Mouse (Mus musculus) megakaryocyte progenitor cell, adult 5-6 weeks (primary cell): ENCODE results near the gene Abt1. TPM values are rescaled to one million over a fixed set of nuclear protein-coding genes. Genes with fewer than 3 reads are reported as not detected.

Experiments
- ATAC-seq: replicated peaks from 2 replicates; pipeline ENCODE4 v1.8.0; 2016; ENCODE audit warnings: mild to moderate bottlenecking, moderate TSS enrichment, inconsistent platforms; ENCODE audit not compliant: poor library complexity
- total RNA-seq, 2 experiments: library from RNA; stranded (forward) in 1 of 2; stranded (reverse) in 1 of 2; fragments of 157-497, 149-512 nt in 1 of 2; fragments of 200-1000 nt in 1 of 2; gene quantifications; 2 replicates each; pipeline versions ENCODE4 v1.2.3 to v1.2.4; 2015 to 2017

Abt1 gene
- total RNA-seq, 2 experiments from 2014 or later: 7.4 to 11.0 TPM

GRCm38 (mm10) chr13:23424494-23425325 lies 1.0 kb upstream of the Abt1 start:
- ATAC-seq: peak; percentile 80

- no peak; the same call in 1 of the 2 replicates for ATAC-seq
Measured at GRCm38 (mm10) chr13:23424052-23424380, 350 bp upstream of the Abt1 start.

GRCm38 (mm10) chr13:23422351-23422750 lies 1.3 kb downstream of the Abt1 start:
- no peak for ATAC-seq

GRCm38 (mm10) chr13:23412630-23413521 lies 10.8 kb downstream of the Abt1 start:
- peak; percentile 77 for ATAC-seq

- peak; percentile 40 for ATAC-seq
Measured at GRCm38 (mm10) chr13:23412211-23412629, 11.4 kb downstream of the Abt1 start.

- peak; percentile 51 for ATAC-seq
Measured at GRCm38 (mm10) chr13:23411311-23412210, 12.1 kb downstream of the Abt1 start.

GRCm38 (mm10) chr13:23410632-23411031 lies 13.0 kb downstream of the Abt1 start:
- ATAC-seq: no peak

GRCm38 (mm10) chr13:23402626-23403025 lies 21.0 kb downstream of the Abt1 start:
- no peak for ATAC-seq

- peak; percentile 89 for ATAC-seq
Measured at GRCm38 (mm10) chr13:23401683-23402527, 21.8 kb downstream of the Abt1 start.

GRCm38 (mm10) chr13:23400771-23401682 lies 22.6 kb downstream of the Abt1 start:
- ATAC-seq: peak; percentile 27; the same call in 1 of the 2 replicates

- ATAC-seq: peak; percentile 16
Measured at GRCm38 (mm10) chr13:23396913-23397312, 26.8 kb downstream of the Abt1 start.

GRCm38 (mm10) chr13:23396246-23396703 lies 27.4 kb downstream of the Abt1 start:
- ATAC-seq: peak; percentile 20; the same call in 1 of the 2 replicates

- ATAC-seq: no peak
Measured at GRCm38 (mm10) chr13:23395301-23396245, 28.1 kb downstream of the Abt1 start.

- no peak for ATAC-seq
Measured at GRCm38 (mm10) chr13:23387548-23387947, 36.1 kb downstream of the Abt1 start.

- ATAC-seq: no peak
Measured at GRCm38 (mm10) chr13:23383127-23383526, 40.5 kb downstream of the Abt1 start.

GRCm38 (mm10) chr13:23372433-23372832 lies 51.2 kb downstream of the Abt1 start:
- no peak for ATAC-seq

- no peak for ATAC-seq
Measured at GRCm38 (mm10) chr13:23370075-23370474, 53.6 kb downstream of the Abt1 start.

- peak; percentile 35 for ATAC-seq
Measured at GRCm38 (mm10) chr13:23369421-23369765, 54.3 kb downstream of the Abt1 start.
